Mouse (Mus musculus) liver, embryonic 13.5 days (tissue): ENCODE results near the gene Csnk2b. TPM values are rescaled to one million over a fixed set of nuclear protein-coding genes. Genes with fewer than 3 reads are reported as not detected.

Experiments used
- ATAC-seq: fragments of 200-750 bp; cut with Nextera tagmentation; 2 replicates; pipeline ENCODE4 v1.8.0; 2017; ENCODE audit warnings: low read depth, mild to moderate bottlenecking, moderate number of reproducible peaks, moderate library complexity
- DNase-seq: peaks from one replicate; pipeline ENCODE4 v3.0.0; 2022
- H3K27ac ChIP-seq: fragments of 300-500 bp; sonication (generic); 2 replicates; pipeline ENCODE4 v1.5.1; 2015; ENCODE audit warnings: moderate library complexity, mild to moderate bottlenecking, inconsistent platforms
- H3K27me3 ChIP-seq: fragments of 300-500 bp; sonication (generic); 2 replicates; pipeline ENCODE4 v1.6.1; 2015; ENCODE audit warnings: mild to moderate bottlenecking, inconsistent platforms
- H3K36me3 ChIP-seq: fragments of 300-500 bp; sonication (generic); 2 replicates; pipeline ENCODE4 v1.6.1; 2015; ENCODE audit warnings: mild to moderate bottlenecking, inconsistent platforms
- H3K4me1 ChIP-seq: fragments of 300-500 bp; sonication (generic); replicated peaks from 2 replicates; pipeline ENCODE4 v1.6.1; 2015; ENCODE audit warnings: inconsistent platforms
- H3K4me2 ChIP-seq: fragments of 300-500 bp; sonication (generic); 2 replicates; pipeline ENCODE4 v1.6.1; 2015; ENCODE audit warnings: inconsistent platforms, mild to moderate bottlenecking, moderate library complexity
- H3K4me3 ChIP-seq: fragments of 300-500 bp; sonication (generic); replicated peaks from 2 replicates; pipeline ENCODE4 v1.5.1; 2015; ENCODE audit warnings: mild to moderate bottlenecking, inconsistent platforms
- H3K9ac ChIP-seq: fragments of 300-500 bp; sonication (generic); 2 replicates; pipeline ENCODE4 v1.6.1; 2015; ENCODE audit warnings: mild to moderate bottlenecking, inconsistent platforms
- H3K9me3 ChIP-seq: fragments of 300-500 bp; sonication (generic); replicated peaks from 2 replicates; pipeline ENCODE4 v1.6.1; 2016; ENCODE audit warnings: inconsistent platforms
- WGBS: fragments of 180-500 bp; shearing (Covaris S2); methylation state at CpG from one replicate; pipeline ENCODE4 v1.1.7; 2015; ENCODE audit not compliant: insufficient replicate concordance; 5-methylcytosine and 5-hydroxymethylcytosine counted together
- polyA plus RNA-seq: library from polyadenylated mRNA; unstranded; fragments of >200 nt; fragmentation: Nextera tagmentation; extraction: Ambion mirVana; gene quantifications from 2 replicates; pipeline ENCODE4 v1.2.1, GENCODE M21; 2015

Csnk2b gene
- polyA plus RNA-seq, 1 experiment from 2014 or later = 182 TPM

DNA sequence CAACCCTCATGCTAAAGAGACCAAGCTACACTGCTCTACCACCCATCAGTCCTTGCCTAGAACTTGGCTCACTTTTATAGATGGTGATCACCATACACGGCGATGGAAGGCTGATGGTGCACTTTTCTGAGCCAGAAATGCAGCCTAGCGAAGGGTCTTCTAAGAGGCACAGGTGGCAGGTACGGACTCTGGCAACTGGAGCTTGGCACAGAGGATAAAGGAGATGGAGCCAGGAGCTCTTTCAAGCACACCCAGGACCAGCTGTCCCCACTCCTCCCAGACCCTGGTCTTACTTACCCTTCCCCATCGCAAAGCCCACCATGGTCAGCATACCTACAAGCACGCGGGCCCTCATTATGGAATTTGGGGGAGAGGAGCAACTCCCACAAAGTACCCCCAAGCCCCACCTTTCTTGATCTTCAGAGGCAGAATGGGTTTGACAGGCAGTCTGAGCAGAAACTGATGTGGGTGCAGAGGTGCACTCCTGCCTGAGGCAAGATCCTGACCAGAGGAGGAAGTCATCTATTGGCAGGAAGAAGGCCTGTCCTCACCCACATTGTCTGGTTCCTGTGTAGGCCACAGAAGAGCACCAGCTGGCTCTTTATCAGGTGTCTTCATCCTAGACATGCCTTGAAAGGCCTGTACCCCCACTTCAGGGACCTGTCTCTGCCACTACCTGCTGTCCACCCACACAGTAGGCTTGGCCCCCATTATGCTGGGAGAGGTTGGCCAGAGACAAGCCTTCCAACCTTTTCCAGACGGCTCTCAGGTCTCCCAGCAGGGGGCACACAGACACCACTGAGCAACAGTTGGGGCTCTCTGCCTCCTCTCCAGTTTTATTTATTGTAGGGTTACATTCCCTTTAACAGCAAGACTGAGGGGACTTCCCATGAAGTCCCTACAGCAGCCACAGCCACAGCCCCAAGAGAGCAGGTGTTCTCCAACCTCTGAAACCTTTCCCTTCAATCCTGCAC, 6.5 kb downstream of the Csnk2b start, which contains the start of gene Ly6g5b:
TSS of gene Ly6g5b (minus strand) at position 383 of the 974 bp plus-strand sequence.
- Histone ChIP-seq H3K36me3 (peaks cover 57% of the 10 kb centered on the region), H3K4me1 (peaks cover 21% of the 10 kb centered on the region), H3K4me3 (no peak within 1 kb of the TSS), H3K27ac (no peak within 1 kb of the TSS; the same call in 1 of the 2 replicates), H3K27me3 (no peaks in the 10 kb centered on the region), H3K9me3 (no peaks in the 10 kb centered on the region), H3K9ac (no peak within 1 kb of the TSS), H3K4me2 (no peak within 1 kb of the TSS)
- DNase-seq (no peak), ATAC-seq (no peak)
- 77% methylated on average over 8 of the region's 8 CpGs for WGBS

DNA sequence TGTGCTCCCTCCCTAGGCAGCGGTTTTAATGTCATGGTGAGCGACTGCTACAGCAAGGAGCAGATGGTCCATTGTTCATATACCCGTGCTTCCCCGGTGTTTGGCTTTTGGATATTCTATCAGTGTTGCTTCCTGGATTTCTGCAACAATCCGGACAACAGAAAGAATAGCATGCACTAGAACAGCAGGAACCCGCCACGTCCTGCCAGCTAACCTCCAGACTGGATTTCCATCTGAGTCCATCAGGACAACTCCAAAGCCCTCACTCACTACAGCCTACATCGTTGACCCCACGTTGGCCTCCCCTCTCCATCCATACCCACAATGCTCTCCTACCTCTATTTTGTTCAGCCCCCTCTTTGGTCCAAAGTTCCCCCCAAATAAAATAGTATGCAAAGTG, 10.1 kb downstream of the Csnk2b start:
- H3K4me3 ChIP-seq = no peak overlapping the region
- no peaks in the 10 kb centered on the region for H3K27me3 ChIP-seq
- 0 out of 2 replicates have a peak, but pooled peaks cover 4% of the 10 kb centered on the region for H3K4me1 ChIP-seq
- no peak overlapping the region for H3K9ac ChIP-seq
- WGBS = 71% methylated on average over 9 of the region's 9 CpGs
- no peak overlapping the region for H3K4me2 ChIP-seq
- H3K9me3 ChIP-seq = no peaks in the 10 kb centered on the region
- H3K36me3 ChIP-seq = peaks cover 30% of the 10 kb centered on the region
- H3K27ac ChIP-seq = no peak overlapping the region
- no peak for DNase-seq
- no peak for ATAC-seq

DNA sequence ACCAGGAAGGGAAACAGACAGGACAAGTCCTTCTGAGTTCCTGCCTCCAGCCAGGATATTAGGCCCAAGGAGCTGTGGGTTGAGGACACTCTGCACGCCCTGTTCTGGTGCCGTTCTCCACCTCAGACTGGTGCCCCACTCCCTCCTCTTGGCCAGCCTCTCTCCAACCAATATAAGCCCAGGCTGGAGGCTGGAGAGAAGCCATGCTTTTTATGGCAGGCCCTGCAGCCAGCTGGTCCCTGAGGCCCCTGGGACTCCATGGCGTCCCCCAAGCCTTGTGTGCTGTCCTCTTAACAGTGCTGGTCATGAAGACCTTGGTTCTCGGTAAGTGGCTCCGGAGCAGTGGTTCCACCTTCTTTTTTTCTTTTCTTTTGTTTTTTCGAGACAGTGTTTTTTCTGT, 13.8 kb downstream of the Csnk2b start, which contains the start of gene Ly6g5c:
TSS of gene Ly6g5c (plus strand) at position 183 of the 400 bp plus-strand sequence.
- H3K27me3 ChIP-seq = no peaks in the 10 kb centered on the region
- ATAC-seq = no peak
- H3K4me1 ChIP-seq = peaks cover 33% of the 10 kb centered on the region
- H3K27ac ChIP-seq = no peak within 1 kb of the TSS
- no peak within 1 kb of the TSS for H3K4me3 ChIP-seq
- peaks cover 8% of the 10 kb centered on the region for H3K36me3 ChIP-seq
- H3K4me2 ChIP-seq = no peak within 1 kb of the TSS
- no peaks in the 10 kb centered on the region for H3K9me3 ChIP-seq
- WGBS = 78% methylated on average over 6 of the region's 6 CpGs
- no peak within 1 kb of the TSS for H3K9ac ChIP-seq
- DNase-seq = no peak

DNA sequence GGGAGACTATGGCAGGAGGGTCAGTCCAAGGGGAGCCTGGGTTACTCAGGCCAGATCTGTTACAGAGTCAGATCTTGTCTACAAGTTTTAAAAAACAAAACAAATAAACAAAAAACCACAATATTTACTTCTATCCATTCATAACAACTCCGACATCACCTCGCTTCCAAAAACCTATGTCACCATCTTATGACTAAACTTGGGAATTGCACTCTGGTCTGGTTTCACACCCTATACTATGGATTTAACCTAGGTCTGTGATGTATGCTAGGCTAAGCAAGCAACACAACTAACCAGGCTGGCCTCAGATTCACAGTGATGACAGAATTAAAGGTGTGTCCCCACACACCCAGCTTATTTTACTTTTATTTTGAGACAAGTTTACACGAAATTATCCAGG, 15.3 kb downstream of the Csnk2b start:
- DNase-seq (no peak), ATAC-seq (no peak)
- no peaks in the 10 kb centered on the region for H3K9me3 ChIP-seq
- H3K4me3 ChIP-seq = no peak overlapping the region
- H3K9ac ChIP-seq = peak overlapping the region; percentile 67; the same call in 1 of the 2 replicates
- H3K4me1 ChIP-seq = peaks cover 49% of the 10 kb centered on the region
- no peak overlapping the region for H3K4me2 ChIP-seq
- WGBS = 53% methylated on average over 3 of the region's 3 CpGs
- peaks cover 23% of the 10 kb centered on the region for H3K36me3 ChIP-seq
- no peak overlapping the region for H3K27ac ChIP-seq
- no peaks in the 10 kb centered on the region for H3K27me3 ChIP-seq

DNA sequence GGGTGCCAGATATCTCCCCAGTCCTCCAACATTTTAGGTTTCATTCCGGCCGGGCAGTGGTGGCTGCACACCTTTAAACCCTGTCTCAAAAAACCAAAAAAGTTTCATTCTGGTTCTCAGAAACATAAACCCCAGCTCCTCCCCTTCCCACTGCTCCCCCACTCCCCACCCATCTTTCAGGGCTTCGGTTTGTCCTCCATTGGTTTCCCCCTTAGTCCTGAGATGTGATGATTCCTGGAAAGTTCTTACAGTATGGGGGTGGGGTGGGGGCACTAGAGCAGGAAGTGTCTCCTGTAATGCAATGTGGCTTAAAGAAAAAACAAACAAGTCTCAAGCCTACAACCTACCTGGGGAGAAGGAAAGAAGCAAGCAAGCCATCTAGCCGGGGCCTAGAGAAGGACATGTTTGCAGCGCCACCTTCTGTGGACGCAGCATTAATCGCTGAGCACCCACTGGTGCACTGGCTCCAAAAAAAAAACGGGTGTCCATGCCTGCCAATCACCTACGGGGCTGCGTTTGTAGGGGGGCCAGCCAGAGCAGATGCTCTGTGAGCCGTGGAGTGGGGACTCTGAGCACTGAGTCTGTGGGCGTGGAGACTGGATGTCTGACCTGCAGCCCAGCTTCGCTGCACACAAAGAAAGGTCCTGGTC, 16.0 kb downstream of the Csnk2b start:
- peak; percentile 40 for DNase-seq

DNA sequence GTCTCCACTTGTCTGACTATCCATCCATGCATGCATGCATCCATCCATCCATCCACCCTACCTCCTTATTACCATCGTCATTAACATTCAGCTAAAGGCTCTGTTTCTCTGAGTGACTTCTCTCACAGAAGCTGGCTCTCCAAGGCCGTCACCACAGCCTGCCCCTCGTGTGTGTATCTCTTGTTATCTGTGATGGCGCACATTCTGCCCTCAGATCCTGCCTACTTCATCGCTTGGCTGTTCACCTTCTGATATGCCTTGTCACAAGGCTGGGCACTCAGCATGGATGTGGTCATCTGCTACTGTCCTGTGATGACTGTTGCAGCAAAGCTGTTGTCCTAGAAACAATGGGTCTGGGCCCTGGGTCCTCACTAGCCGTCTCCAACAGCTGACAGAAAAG, 17.1 kb downstream of the Csnk2b start:
- DNase-seq = peak; percentile 76
- peaks cover 64% of the 10 kb centered on the region for H3K4me1 ChIP-seq
- peak overlapping the region; percentile 92 for H3K27ac ChIP-seq
- ATAC-seq = peak; percentile 89
- 20% methylated on average over 6 of the region's 6 CpGs for WGBS
- no peaks in the 10 kb centered on the region for H3K9me3 ChIP-seq
- peak overlapping the region; percentile 67 for H3K9ac ChIP-seq
- H3K36me3 ChIP-seq = peaks cover 41% of the 10 kb centered on the region
- peak overlapping the region; percentile 7; the same call in 1 of the 2 replicates for H3K4me3 ChIP-seq
- H3K4me2 ChIP-seq = peak overlapping the region; percentile 48
- H3K27me3 ChIP-seq = no peaks in the 10 kb centered on the region

More for the DNA sequence above, 16.0 kb downstream of the Csnk2b start:
- peaks cover 54% of the 10 kb centered on the region for H3K4me1 ChIP-seq
- peak overlapping the region; percentile 67 for H3K9ac ChIP-seq
- peak overlapping the region; percentile 92 for H3K27ac ChIP-seq
- H3K9me3 ChIP-seq = no peaks in the 10 kb centered on the region
- no peak overlapping the region for H3K4me3 ChIP-seq
- H3K27me3 ChIP-seq = no peaks in the 10 kb centered on the region
- WGBS = 26% methylated on average over 13 of the region's 13 CpGs
- peaks cover 30% of the 10 kb centered on the region for H3K36me3 ChIP-seq
- no peak; the same call in 1 of the 2 replicates for ATAC-seq
- H3K4me2 ChIP-seq = peak overlapping the region; percentile 18

DNA sequence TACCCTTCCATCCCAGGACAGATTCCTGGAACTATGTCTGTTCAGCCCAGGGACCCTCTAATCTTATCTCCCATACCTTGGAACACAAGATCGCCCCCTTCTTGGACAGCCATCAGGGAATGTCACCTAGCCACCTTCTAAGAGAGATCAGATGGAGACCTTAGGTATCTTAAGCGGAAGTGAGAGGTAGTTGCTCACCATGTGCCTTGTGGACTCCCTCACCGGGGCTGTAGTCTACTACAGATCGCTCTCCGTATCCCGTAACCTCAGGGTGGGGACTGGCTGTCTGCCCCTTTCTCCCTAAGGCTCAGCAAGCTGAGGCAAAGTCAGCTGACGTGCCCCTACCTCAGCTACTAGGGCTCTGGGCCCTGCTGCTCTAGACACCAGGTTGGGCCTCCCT, 17.8 kb downstream of the Csnk2b start:
- H3K9ac ChIP-seq = peak overlapping the region; percentile 67
- H3K27me3 ChIP-seq = no peaks in the 10 kb centered on the region
- H3K36me3 ChIP-seq = peaks cover 48% of the 10 kb centered on the region
- ATAC-seq = no peak
- WGBS = 65% methylated on average over 7 of the region's 7 CpGs
- peaks cover 64% of the 10 kb centered on the region for H3K4me1 ChIP-seq
- H3K4me3 ChIP-seq = peak overlapping the region; percentile 7
- DNase-seq = no peak
- H3K27ac ChIP-seq = peak overlapping the region; percentile 92
- peak overlapping the region; percentile 48 for H3K4me2 ChIP-seq
- H3K9me3 ChIP-seq = no peaks in the 10 kb centered on the region

DNA sequence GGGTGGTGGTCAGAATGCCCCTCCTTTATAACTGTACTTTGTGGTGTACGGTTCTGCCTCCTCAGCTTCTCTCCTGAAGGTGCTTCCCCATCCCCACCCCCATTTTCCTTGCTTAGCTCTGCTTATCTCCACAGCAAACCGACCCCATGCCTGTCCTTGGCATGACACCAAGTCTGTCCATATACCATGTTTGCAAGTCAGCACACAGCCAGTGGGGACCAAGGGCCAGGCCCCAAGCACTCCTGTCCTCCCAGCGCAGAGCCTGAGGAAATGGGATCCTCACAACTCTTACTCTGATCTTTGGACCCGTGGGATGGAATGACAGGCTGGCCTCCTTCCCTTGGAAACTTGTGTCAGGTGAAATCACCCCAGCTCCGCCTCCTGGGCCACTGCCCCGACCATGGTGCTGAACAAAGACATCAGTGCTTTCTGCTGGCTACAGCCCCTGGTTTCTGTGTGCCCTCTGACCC, 18.6 kb downstream of the Csnk2b start:
- Histone ChIP-seq H3K27ac (peak overlapping the region; percentile 92), H3K4me1 (peaks cover 64% of the 10 kb centered on the region), H3K36me3 (peaks cover 56% of the 10 kb centered on the region), H3K4me3 (no peak overlapping the region), H3K9me3 (no peaks in the 10 kb centered on the region), H3K4me2 (no peak overlapping the region), H3K9ac (peak overlapping the region; percentile 67), H3K27me3 (no peaks in the 10 kb centered on the region)
- ATAC-seq (no peak), DNase-seq (no peak)
- WGBS = 53% methylated on average over 6 of the region's 6 CpGs

DNA sequence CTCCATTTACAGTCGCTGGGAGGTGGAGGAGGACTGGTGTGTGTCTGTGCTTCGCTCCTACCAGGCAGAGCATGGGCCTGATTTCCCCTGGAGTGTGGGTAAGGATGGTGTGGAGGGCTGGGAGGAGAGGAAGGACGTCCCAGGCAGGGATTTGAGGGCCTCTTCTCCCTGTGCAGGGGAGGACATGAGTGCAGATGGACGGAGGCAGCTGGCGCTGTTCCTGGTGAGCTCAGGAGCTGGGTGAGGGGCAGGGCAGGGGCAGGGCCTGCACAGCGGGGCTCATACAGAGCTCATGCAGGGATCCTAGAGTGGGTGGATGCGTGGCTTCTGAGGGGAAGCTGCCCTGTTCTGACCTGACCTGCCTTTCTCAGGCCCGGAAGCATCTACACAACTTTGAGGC, 19.6 kb downstream of the Csnk2b start:
- no peak overlapping the region for H3K9ac ChIP-seq
- no peaks in the 10 kb centered on the region for H3K9me3 ChIP-seq
- no peak for DNase-seq
- peaks cover 64% of the 10 kb centered on the region for H3K4me1 ChIP-seq
- H3K27ac ChIP-seq = peak overlapping the region; percentile 92
- H3K4me3 ChIP-seq = no peak overlapping the region
- no peak overlapping the region for H3K4me2 ChIP-seq
- ATAC-seq = no peak
- WGBS = 71% methylated on average over 8 of the region's 8 CpGs
- H3K36me3 ChIP-seq = peaks cover 64% of the 10 kb centered on the region
- no peaks in the 10 kb centered on the region for H3K27me3 ChIP-seq

DNA sequence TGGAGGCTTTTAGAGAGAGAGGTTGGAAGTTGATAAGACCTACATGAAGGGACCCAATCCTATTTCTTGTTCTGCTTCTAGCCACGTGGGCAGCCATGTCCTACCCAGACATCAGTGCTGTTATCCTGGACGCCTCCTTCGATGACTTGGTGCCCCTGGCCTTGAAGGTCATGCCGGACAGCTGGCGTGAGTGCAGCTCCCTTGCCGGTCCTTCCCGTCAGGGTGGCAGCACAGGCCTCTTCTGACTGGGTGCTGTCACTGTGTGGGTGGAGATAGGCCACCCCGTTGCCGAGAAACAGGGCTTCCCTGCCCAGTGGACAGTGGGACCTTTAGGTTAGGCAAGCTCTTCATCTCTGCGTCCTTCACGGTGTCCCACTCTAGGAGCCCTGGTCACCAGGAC, 20.7 kb downstream of the Csnk2b start:
- DNase-seq (no peak), ATAC-seq (no peak)
- Histone ChIP-seq H3K4me2 (no peak overlapping the region), H3K9me3 (no peaks in the 10 kb centered on the region), H3K9ac (no peak overlapping the region), H3K4me1 (peaks cover 61% of the 10 kb centered on the region), H3K4me3 (no peak overlapping the region), H3K27ac (peak overlapping the region; percentile 1; the same call in 1 of the 2 replicates), H3K27me3 (no peaks in the 10 kb centered on the region), H3K36me3 (peaks cover 75% of the 10 kb centered on the region)
- 84% methylated on average over 11 of the region's 11 CpGs for WGBS

DNA sequence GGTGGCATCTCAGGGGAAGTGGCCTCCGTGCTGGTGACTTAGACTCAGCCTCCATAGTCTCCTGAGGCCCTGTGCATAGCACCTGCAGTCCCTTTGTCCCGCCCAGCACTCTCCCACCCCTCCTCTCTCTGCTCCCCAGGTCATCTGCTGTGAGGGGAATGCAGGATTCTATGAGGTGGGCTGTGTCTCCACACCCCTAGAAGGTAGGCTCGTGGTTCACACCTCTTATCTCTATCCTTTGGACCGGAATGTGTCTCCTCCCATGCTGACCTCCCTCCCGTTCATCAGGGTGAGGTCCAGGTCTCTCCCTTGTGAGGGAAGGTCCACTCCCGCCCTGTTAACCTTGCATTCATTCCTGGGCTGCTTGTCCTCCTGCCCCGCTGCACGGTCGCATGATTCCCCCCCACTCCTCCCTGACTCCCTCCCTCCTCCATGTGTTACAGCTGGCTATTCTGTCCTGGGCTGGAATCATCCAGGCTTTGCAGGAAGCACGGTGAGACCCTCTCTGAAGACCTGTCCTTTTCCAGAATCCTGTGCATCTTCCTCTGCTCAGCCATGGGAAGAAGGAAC, 21.6 kb downstream of the Csnk2b start:
- peaks cover 52% of the 10 kb centered on the region for H3K4me1 ChIP-seq
- no peak for DNase-seq
- 72% methylated on average over 10 of the region's 10 CpGs for WGBS
- no peak for ATAC-seq
- H3K4me2 ChIP-seq = no peak overlapping the region
- peaks cover 84% of the 10 kb centered on the region for H3K36me3 ChIP-seq
- no peak overlapping the region for H3K27ac ChIP-seq
- no peaks in the 10 kb centered on the region for H3K9me3 ChIP-seq
- H3K27me3 ChIP-seq = no peaks in the 10 kb centered on the region
- no peak overlapping the region for H3K9ac ChIP-seq
- H3K4me3 ChIP-seq = no peak overlapping the region
